Mouse (Mus musculus): ENCODE measurements around the gene Cfap46.

Cfap46 gene

DNA sequence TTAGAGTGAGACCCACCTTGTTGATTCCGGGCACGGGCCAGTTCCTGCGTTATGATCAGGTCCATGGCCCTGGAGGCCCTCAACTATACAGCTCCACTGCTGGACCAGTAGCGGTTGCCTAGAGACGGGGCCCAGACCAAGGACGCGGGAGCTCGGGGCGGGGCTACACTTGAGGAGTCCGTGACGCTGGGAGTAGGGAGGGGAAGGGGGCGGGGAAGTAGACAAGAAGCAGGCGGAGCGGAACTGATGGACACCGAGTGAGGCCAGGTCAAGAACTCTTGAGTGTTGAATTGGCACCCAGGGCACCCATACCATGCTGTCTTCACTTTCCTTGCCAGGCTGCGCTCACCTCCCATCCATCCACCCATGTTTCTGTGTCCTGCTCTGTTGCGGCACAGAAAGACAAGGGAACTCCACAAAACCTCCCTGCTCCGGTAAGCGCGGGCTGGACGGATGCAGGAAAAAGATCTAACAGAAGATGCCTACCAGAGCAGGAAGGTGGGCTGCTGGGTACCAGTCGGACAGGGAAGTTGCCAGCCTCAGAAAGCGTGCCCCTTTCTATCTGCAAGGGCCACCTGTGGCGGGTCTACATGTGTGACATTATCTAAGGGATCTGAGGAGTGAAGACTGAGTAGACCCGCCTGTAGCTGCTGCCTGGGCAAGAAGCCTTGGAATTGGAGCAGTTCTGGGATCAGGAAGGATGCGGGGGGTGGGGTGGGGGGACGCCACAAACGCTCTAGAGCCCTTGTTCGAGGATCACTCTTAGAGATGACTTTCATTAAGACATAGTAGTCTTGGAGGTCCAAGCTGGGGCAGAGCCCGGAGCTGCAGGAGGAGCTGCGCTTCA is at the start of gene Cfap46:
Cfap46 (minus strand) TSS at position 112 of the 847 bp plus-strand sequence.
- DNase-seq: peak; percentile 63

DNA sequence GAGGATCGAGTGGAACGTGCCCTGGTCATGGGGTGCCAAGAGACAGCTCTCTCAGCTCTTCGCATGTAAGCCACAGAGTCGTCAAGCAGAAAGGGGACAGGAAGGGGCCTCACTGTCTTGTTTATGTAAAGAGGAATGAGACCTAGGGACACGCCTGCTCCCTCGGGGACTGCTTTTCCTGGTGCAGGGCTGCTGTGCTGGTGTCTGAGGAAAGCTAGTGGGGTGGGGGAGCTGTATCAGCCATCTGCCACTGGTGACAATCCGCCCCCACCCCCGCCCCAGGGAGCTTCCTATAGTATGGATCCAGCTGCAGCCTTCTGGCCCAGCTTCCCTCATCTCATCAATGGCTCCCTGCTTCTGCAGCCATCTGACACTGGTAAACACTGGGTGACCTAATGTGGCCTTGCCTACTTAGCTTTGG is 47.7 kb upstream of the Cfap46 start:
- DNase-seq: no peak

DNA sequence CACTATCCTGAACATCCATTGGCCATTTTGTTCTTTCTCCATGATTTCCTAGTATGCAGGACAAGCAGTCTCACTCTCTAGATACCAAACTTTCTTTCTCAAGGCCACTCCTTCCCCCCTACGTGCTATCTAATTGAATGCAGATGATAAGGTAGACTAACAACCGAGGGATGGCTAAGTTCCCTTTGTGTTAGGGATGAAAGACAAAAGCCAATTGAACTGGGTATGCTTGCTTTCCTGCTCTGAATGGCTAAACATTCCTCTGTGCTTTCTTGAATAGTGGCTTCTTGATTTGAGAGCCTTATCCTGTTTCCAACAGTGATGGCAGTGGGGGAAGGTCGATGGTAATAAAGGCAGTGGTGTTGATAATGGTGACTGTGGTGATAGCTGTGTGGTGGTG is 43.5 kb upstream of the Cfap46 start:
- no peak for DNase-seq

DNA sequence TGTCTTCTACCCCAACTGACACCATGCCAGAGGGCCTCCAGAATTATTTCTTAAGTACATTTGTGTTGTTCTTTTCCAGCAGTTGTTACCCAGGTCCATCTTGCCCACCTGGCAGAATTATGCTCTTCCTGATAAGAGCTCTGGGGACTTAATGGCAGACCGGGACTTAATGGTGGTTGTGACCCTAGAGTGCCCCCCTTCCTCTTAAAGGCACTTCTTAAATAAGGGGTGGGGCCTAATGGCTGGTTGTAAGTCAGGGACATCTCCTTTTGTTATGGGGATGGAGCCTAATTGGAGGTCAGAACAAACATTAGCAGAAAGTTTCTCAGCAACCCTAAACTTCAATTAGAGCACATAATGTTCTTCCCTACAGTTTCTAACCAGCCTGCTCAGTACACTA is 42.0 kb upstream of the Cfap46 start:
- DNase-seq: no peak

DNA sequence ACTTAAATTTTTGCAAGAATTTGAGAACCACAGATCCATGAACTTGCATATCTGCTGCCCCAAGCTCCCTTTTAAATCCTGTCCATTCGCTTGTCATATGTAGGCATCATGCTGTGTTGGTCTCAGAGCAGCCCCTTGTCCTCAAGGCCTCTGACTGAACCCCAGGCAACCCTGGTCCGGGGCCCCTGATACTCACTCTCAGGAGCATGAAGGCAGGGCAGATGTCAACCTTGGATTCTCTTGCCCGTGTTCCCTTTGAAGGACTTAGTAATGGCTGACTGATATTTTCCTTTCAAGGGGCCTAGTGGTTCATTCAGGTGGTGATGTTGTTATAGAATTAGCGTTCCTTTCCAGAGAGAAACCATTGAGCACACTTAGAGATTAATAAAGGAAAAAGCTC is 40.4 kb upstream of the Cfap46 start:
- no peak for DNase-seq

DNA sequence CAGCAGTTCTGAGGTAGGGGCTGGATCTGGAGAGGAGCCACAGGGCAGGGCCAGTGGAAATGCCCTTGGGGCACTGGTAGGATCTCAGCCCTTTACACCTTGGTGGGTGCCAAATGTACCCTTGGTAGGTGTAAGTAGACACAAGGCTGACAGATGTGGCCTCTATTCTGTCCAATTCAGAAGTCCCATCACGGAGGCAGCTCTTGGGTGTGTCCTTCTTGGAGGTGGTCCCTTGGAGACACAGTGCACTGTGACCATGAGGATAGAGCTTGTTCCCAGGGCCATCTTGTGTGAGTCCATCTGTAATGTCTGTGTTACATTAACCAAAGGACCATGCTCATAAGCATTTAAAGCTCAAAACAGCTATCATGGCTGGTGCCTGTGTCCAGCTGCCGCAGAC is 37.6 kb upstream of the Cfap46 start:
- DNase-seq: no peak

DNA sequence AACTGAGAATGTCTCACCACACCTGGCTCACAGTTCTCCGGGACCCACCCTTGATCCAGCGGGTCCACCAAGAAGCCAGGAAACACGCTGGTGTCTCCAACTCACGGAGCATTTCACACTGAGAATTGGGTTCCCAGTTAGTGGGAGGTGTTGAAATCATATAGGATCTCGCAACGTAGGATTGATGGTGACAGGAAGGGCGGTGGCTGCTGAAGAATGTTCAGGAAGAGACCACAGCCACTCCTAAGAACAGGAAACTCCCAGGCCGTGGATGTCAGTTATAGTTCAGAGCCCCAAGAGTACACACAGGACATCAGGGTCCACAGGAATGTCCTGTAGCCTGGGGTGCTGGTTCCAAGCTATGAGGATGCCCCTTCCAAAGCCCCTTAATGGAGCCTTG is 34.2 kb upstream of the Cfap46 start:
- DNase-seq: no peak

DNA sequence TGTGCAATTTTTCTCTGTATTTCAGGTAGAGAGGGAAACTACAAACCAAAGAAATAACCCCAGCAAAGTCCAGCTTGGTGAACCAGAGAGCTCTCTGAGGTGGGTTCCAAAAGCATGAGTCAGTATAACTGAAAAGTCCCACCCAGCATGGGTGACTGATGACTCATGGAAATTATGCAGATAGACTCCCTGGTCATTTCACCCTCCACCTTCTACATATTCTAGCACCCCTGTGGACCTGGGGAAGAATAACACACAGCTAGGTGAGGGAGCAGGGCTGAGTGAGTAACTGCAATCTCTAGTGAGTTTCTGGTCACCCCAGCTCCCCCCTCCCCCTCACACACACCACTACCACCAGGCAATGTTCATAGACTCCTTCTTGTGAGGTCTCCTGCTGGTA is 28.2 kb upstream of the Cfap46 start:
- no peak for DNase-seq

DNA sequence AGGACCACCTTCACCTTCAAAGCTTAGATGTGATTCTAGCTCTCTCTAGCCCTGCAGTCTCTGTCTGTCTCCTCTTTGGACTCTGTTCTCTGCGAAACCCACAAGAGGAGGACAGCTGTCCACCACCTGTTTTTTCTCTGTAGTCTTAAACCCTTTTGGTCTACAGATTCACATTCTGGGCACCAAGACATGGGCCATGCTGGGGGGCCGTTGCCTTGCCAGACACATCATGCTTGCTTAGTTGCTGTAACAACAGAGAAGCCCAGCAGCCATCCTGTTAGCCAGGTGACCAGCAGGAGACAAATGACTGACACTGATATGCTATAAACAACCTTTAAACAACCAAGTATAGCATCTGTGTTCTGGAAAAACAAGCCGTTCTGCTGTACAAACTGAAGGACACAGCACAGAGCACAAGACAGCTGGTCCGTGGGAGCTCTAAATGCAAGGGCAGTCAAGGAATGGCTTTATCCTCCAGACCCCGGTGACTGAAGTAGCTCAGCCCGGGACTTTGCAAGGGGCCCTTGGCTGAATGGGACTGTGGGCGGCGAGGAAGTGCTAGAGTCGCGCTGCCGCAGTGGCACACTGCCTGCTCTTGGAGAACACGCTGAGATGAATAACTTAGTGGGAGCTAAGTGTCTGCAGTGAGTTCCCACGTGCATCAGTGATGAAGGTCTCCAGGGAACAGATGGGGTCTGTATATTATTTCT is 22.9 kb upstream of the Cfap46 start:
- no peak for DNase-seq

DNA sequence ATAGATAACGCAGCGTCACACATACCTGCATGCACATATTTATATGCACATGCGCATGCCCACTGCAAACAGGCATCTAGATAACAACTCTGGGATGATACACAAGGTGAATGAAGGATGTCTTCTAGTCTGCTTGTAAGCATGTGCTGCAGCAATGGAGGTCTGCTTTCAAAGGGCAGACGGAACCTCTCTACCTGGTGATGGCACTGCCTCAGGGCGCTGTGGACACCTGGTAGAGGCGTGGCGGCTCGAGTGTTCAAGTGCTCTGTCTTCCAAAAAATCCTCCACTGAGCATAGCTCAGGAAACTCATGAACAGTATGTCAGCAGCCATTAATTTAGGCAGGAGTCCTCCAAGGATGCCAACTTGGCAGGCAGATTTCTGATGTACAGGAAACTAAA is 22.2 kb upstream of the Cfap46 start:
- no peak for DNase-seq

DNA sequence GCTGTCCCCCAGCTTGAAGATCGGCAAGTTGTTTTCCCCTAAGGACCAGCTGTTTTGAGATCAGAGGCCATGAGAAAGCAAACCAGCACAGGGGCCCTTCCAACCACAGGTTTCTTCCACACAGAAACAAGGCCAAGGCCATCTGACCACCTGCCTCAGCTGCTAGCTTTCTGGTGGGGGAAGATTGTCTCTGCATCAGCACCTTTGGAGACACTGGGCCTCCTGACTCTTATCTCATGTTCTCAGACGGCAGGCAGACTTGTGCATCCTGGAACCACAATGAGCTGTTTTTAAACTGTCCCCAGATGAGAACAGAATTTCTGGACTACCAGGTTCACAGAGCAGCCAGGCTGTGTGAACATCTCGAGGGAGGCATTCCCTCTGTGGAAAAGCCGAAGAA is 21.5 kb upstream of the Cfap46 start:
- DNase-seq: no peak

DNA sequence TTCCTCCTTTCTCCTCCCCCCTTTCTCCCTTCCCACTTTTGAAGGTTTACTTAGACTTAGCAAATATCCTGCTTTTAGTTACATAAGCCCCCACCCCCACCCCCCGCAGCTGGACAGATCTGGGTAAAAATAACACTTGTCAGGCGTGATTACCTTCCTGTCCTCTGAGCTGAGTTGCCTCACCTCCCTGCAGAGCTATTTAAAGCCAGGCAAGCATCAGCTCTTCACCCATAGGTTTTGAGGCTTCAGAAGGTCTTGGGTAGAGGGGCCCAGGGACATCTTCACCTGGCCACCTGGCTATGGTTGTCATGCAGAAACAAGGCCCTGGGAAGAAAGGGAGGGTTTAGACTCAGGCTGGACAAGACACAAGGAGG is 20.2 kb upstream of the Cfap46 start:
- no peak for DNase-seq

DNA sequence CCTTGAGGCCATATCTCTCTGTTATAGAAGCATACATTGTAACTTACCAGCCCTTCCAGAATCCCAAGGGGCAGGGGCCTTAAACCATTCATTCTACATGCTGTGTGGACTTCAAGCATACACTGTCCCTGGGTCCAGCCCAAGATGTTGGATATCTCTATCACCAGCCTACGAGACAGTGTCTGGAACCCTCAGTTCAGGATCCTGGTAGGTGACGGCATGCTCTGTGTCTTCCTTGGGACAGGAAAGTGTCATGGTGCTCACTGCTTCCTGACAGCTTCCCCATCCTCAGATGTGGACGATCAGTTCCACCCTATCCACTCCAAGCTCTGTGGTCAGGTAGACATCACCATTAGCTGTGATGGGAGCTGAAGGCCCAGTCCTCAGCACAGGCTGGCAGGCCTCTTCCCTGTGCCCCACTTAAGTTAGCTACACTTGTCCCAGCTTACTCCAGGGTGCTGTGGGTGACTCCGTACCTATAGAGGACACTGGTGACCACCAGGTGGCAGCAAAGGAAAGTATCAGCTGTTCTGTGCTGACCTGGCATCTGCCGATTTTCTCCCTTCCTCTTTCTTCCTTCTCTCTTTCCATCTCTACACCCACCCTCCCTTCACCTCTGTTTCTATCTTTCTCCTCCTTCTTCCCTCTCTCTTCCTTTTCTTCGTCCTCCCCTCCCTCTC is 19.7 kb upstream of the Cfap46 start:
- DNase-seq: peak; percentile 67

DNA sequence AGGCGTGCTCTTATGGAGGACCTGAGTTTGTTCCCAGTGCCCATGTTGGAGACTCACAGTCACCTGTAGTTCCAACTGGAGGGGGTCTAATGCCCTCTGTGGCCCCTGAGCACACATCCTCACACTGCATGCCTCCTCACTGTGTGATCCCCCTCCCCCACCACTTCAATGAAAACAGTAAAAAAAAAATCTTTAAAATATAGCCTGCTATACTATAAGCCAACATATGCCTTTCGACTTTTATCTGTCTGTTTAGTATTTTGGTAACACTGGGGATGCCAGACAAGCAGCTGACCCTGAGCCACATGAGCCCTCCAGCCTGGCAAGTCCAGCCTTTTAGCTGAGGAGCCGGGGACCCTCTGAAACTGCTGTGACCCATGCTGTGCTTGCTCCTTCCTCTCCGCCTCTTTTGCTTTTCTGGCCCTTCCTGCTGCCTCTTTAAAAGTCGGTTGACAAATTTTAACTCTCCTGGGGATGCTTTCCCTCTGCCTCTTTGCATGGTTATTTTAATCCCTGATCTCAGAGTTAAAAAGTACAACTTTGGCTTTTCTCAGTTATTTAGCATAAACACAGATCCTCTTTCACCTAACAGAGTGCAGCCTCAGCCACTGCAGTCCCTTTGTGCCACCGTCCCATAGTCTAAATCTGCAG is 18.2 kb upstream of the Cfap46 start:
- DNase-seq: no peak

DNA sequence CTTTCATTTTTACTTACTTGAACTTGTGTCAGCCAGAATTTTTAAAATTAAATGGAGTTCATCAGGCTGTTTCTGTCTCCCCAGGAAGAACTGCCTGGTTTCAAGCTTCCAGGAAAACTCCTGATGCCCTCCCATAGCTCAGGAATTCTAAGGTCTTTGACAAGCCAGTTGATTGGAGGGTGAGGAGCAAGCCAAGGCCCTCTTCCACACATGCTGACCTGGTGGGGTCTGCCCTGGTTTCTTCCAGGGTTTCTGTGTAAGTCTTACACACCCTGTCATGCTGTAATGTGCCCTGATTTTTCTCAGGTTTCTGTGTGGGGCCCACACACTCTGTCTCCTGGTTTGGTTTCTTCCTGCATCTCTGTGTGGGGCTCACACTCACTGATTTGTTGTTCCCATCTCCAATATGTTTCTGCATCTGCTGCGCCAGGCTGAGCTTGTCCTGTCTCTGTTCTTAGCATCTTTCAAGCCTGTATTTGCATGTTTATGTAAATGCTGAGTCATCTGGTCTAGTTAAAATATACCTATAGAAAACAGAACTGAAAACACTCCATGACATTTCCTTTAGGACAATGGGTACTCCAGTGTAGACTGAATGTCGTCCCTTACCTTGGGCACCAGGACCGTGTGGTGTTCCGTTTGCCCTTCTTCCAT is 9.2 kb upstream of the Cfap46 start:
- DNase-seq: no peak

DNA sequence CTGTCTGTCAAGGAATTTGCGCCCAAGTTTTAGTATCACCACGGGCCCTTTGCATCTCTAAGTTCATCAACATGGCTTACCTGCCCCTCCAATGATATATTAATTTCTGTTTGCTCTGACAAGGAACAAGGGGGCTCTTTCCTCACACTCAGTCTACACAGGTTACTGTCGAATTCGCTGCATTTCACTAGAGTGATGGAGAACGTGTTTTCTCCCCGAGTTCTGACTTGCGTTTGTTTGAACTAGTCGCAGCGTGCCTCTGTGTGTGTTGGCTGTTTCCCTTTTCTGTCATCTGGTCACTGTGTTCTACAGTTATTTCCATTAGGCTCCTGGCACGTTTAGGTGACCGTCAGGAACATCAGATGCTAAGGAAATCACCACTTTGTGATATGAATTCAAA is 8.6 kb upstream of the Cfap46 start:
- no peak for DNase-seq

DNA sequence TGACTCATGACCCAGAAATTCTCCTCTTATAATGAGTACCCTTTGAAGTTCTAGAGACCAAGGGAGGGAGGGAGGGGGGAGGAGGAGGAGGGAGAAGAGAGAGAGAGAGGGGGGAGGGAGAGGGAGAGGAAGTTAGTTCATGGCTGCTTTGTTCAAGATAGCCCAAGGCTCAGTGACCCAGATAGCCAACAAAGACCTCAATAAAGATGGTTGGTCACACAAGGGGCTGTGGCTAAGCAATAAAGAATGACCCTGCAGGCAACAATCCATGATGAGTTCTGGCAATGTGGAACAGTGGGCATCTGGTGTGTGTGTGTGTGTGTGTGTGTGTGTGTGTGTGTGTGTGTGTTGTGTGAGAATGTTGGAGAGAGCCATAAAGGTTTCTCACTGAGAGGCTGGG is 1.7 kb upstream of the Cfap46 start:
- peak; percentile 2 for DNase-seq

DNA sequence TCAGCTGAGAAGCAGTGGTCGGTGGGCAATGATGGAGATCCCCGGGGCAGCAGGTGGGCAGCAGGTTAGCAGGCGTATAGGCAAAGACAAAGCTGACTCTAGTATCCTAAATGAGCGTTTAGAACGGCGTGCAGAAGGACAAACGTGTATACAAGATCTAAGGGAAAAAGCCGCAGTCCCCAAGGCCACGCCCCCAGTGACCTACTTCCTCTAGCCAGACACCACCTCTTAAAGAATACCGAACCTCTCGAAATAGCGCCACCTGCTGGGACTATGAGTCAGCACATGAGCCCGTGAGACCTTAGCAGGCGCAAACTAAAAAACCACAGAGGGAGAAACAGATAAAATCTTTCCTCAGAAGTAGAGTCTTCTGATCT is 924 bp upstream of the Cfap46 start:
- peak; percentile 92 for DNase-seq

DNA sequence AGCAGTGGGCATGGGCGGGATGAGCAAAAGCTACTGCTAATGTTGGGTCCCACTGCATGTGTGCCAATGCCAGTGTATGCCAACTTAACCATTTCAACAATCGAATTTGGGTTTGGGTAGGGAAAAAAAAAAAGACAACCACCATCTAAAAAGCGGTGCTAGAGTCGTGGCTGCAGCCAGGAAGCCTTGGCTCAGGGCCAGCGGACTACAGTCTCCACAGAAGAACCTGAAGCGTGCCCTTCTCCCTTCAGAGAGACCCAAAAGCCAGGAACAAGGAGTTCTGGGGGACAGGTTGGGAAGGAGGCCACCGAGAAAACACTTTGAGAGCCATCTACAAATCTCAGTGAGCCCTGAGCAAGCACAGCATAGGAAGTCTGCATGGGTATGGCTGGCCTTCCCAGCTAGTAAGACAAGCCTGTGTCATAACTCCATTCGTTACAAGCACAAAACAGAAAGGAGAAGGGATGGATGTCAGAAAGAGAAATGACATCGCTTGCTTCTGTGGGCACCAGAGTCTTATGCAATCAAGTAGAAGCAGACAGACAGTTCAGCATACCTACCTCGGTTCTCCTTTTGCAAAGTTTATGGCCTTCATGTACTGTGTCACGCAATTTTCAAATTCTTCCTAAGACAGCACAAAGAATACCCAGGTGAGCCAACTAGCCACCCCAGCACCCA is 1.6 kb downstream of the Cfap46 start:
- DNase-seq: no peak

DNA sequence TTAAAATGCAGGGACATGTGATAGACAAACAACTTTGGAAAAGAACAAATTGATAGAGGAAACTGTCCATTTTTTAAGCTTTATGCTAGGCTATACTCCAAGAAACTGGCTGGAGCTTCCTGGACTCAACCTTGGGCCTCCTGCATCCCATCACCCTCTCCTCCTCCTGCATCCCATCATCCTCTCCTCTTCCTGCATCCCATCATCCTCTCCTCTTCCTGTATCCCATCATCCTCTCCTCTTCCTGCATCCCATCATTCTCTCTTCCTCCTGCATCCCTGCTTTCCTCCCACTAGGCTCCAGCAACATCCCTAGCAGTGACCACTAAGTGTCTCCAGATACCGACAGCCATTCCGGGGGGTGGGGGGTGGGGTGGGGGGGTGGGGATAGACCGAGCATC is 7.2 kb downstream of the Cfap46 start:
- no peak for DNase-seq

DNA sequence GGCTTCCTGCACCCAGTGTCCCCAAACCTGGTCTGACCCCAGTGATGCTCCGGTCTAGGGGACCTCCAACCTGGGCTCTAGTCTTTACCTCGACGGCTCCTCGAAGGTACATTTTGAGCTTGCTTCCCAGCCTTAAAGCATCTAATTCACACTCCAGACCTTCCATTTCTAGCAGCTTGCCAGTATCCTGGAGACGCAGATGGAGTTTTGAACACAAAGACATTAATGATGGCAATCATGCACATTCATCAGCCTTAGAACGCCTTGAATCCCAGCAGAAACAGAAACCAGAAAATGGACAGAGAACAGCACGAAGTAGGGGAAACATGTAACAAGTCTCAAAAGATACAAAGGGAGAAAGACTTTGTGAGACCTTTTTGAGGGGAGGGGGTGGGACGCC is 16.7 kb downstream of the Cfap46 start:
- no peak for DNase-seq

DNA sequence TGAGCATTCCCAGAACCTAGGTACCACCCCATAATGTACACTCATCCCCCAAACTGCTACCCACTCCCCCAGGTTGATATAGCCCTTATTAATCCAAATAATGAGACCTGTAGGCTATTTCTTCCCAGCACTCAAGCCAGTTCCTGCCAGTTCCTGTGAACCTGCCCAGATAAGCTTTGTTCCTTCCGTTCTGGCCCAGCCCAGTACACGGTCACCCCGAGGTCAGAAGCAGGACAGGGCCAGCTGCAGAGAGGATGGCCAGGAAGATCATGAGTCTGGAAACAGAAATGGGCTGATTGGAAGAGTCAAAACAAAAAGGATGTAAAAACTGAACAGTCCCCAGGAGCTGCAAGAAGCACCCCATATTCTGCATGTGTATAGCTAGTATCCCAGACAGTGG is 20.3 kb downstream of the Cfap46 start:
- DNase-seq: no peak
